Mouse (Mus musculus) kidney, embryonic 16.5 days (tissue): ENCODE measurements at regions not wholly inside any gene's neighbourhood (a gene's known extent, or its start where the extent isn't known, plus 50 kb on each side); places are given as distances from the start of the nearest gene placed in this dataset.
"Not testable (repeated sequence)": the region's sequence is repeated elsewhere in the genome, so short reads cannot be mapped to it uniquely, and the experiment has no call there.

Experiments used
- ATAC-seq: fragments of 200-750 bp; cut with Nextera tagmentation; 2 replicates; pipeline ENCODE4 v1.8.0; 2017; ENCODE audit warnings: moderate TSS enrichment; ENCODE audit not compliant: low FRiP score, low TSS enrichment
- H3K27ac ChIP-seq: fragments of 300-500 bp; sonication (generic); 2 replicates; pipeline ENCODE4 v1.5.1; 2014; ENCODE audit warnings: low read length
- H3K27me3 ChIP-seq: fragments of 300-500 bp; sonication (generic); 2 replicates; pipeline ENCODE4 v1.6.1; 2014; ENCODE audit warnings: low read length, control low read depth, mixed read lengths; ENCODE audit not compliant: insufficient read depth
- H3K36me3 ChIP-seq: fragments of 300-500 bp; sonication (generic); 2 replicates; pipeline ENCODE4 v1.6.1; 2014; ENCODE audit warnings: low read length, control low read depth, mixed read lengths; ENCODE audit not compliant: insufficient read depth
- H3K4me1 ChIP-seq: fragments of 300-500 bp; sonication (generic); 2 replicates; pipeline ENCODE4 v1.6.1; 2014; ENCODE audit warnings: low read length, control low read depth, mixed read lengths; ENCODE audit not compliant: insufficient read depth
- H3K4me2 ChIP-seq: fragments of 300-500 bp; sonication (generic); replicated peaks from 2 replicates; pipeline ENCODE4 v1.6.1; 2014; ENCODE audit warnings: low read depth, low read length
- H3K4me3 ChIP-seq: fragments of 300-500 bp; sonication (generic); 2 replicates; pipeline ENCODE4 v1.5.1; 2014; ENCODE audit warnings: mild to moderate bottlenecking, low read length
- H3K9ac ChIP-seq: fragments of 300-500 bp; sonication (generic); replicated peaks from 2 replicates; pipeline ENCODE4 v1.6.1; 2014; ENCODE audit warnings: low read length
- H3K9me3 ChIP-seq: fragments of 300-500 bp; sonication (generic); 2 replicates; pipeline ENCODE4 v1.6.1; 2016; ENCODE audit warnings: low read length, control low read depth
- WGBS: fragments of 180-500 bp; shearing (Covaris S2); extraction: QIAGEN DNeasy Blood & Tissue Kit; methylation state at CpG from one replicate; pipeline ENCODE4 v1.1.7; 2014; 5-methylcytosine and 5-hydroxymethylcytosine counted together

DNA sequence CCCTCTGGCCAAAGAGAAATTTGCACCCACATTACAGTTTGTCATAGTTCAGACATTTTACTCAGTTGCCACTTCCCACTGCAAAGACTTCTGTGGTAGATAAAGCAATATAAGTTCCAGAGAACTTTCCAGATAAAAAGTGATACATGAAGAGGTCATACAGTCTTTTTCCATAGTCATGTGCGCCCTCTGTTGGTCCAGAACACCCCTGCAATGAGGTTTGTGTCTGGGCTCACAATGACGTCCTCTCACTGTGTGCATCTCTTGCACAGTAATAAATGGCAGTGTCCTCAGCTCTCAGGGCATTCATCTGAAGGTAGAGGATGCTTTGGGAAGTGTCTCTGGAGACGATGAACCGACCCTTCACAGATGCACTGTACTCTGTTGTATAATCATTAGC, 352.4 kb downstream of the Adam6a start:
- no peak for ATAC-seq
- Histone ChIP-seq H3K36me3 (no peaks in the 10 kb centered on the region), H3K27me3 (no peaks in the 10 kb centered on the region), H3K4me1 (no peaks in the 10 kb centered on the region), H3K4me2 (no peak overlapping the region), H3K27ac (no peak overlapping the region), H3K9ac (no peak overlapping the region), H3K9me3 (no peaks in the 10 kb centered on the region), H3K4me3 (no peak overlapping the region)
- 32% methylated on average over 4 of the region's 4 CpGs for WGBS

DNA sequence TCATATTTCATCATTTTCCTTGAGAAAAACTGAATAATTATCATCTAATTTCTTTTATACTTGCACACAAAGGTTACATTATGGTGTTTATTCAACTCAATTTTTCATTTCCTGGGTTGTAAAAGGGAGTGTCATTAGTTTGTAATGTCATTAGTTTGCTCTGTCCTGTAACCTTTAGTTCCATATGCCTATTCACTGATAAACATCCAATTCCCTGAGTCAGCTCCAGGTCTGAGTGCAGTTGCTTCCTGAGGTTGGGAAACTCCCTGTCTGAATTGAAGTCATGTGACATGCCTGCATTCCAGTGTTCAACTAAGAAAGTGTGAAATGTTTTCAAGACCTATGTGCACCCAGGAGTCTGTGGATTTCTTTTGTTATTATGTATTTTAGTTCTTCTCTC, 362.8 kb downstream of the Adam6a start:
- H3K9me3 ChIP-seq, result no peaks in the 10 kb centered on the region
- no peaks in the 10 kb centered on the region for H3K36me3 ChIP-seq
- no peak overlapping the region for H3K4me2 ChIP-seq
- H3K4me3 ChIP-seq, result no peak overlapping the region
- no peaks in the 10 kb centered on the region for H3K27me3 ChIP-seq
- no peak for ATAC-seq
- no peak overlapping the region for H3K27ac ChIP-seq
- no peaks in the 10 kb centered on the region for H3K4me1 ChIP-seq
- no peak overlapping the region for H3K9ac ChIP-seq

DNA sequence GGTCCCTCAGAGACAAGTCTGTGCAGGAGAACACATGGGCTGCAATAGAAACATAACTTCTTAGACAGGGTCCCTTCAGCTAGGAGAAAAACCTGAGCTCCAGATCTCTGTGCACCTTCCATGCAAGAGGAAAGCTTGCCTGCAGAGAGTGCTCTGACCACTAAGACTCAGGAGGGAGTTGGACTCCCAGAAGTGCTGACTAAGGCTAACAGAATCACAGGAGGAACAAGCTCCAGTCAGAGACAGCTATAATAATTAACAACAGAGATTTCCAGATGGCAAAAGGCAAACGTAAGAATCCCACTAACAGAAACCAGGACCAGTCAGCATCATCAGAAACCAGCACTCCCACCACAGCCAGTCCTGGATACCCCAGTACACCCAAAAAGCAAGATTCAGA, 364.0 kb downstream of the Adam6a start:
- Histone ChIP-seq H3K9me3 (no peaks in the 10 kb centered on the region), H3K27ac (no peak overlapping the region), H3K9ac (no peak overlapping the region), H3K4me1 (no peaks in the 10 kb centered on the region), H3K4me3 (no peak overlapping the region), H3K4me2 (no peak overlapping the region), H3K36me3 (no peaks in the 10 kb centered on the region), H3K27me3 (no peaks in the 10 kb centered on the region)
- ATAC-seq, result no peak
- WGBS, result 75% methylated on average over 1 of the region's 1 CpGs

GRCm38 (mm10) chr12:113911770-113912169, 368.1 kb downstream of the Adam6a start:
- H3K9me3 ChIP-seq, result no peaks in the 10 kb centered on the region
- no peak overlapping the region for H3K9ac ChIP-seq
- H3K27ac ChIP-seq, result no peak overlapping the region
- H3K4me1 ChIP-seq, result no peaks in the 10 kb centered on the region
- H3K36me3 ChIP-seq, result no peaks in the 10 kb centered on the region
- H3K4me3 ChIP-seq, result no peak overlapping the region
- no peak for ATAC-seq
- H3K27me3 ChIP-seq, result no peaks in the 10 kb centered on the region
- WGBS, result 43% methylated on average over 3 of the region's 3 CpGs
- H3K4me2 ChIP-seq, result no peak overlapping the region

DNA sequence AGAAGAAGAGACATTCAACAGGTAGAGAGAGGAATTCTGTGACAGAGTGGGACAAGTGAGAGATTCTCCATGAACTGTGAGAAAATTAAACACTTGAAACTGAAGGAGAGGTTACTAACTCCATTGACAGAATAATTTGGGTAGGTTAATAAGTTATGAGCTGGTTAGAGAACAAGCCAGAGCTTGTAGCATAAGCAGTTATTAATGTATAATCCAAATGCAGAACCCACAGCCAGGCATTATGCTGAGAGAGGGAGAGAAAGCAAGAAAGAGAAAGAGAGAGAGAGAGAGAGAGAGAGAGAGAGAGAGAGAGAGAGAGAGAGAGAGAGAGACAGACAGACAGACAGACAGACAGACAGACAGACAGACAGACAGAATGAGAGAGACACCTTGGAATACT, 397.0 kb downstream of the Adam6a start:
- no peaks in the 10 kb centered on the region for H3K9me3 ChIP-seq
- H3K27ac ChIP-seq, result no peak overlapping the region
- no peaks in the 10 kb centered on the region for H3K4me1 ChIP-seq
- no peaks in the 10 kb centered on the region for H3K36me3 ChIP-seq
- ATAC-seq, result no peak
- no peaks in the 10 kb centered on the region for H3K27me3 ChIP-seq
- H3K4me3 ChIP-seq, result no peak overlapping the region
- H3K9ac ChIP-seq, result no peak overlapping the region
- no peak overlapping the region for H3K4me2 ChIP-seq

GRCm38 (mm10) chr12:113943661-113944327, 400.1 kb downstream of the Adam6a start:
- not testable (repeated sequence) for H3K9me3 ChIP-seq, H3K27ac ChIP-seq, H3K4me2 ChIP-seq, H3K36me3 ChIP-seq, H3K4me3 ChIP-seq, H3K27me3 ChIP-seq, ATAC-seq, H3K9ac ChIP-seq, H3K4me1 ChIP-seq
- whole genome bisulfite sequencing, result 56% methylated on average over 1 of the region's 1 CpGs

- H3K4me2 ChIP-seq, H3K4me3 ChIP-seq, H3K4me1 ChIP-seq, H3K9me3 ChIP-seq, H3K27me3 ChIP-seq, ATAC-seq, H3K27ac ChIP-seq, H3K36me3 ChIP-seq, H3K9ac ChIP-seq: not testable (repeated sequence)
- 88% methylated on average over 1 of the region's 1 CpGs for WGBS
These were observed 402.1 kb downstream of the Adam6a start for GRCm38 (mm10) chr12:113945786-113946185.

DNA sequence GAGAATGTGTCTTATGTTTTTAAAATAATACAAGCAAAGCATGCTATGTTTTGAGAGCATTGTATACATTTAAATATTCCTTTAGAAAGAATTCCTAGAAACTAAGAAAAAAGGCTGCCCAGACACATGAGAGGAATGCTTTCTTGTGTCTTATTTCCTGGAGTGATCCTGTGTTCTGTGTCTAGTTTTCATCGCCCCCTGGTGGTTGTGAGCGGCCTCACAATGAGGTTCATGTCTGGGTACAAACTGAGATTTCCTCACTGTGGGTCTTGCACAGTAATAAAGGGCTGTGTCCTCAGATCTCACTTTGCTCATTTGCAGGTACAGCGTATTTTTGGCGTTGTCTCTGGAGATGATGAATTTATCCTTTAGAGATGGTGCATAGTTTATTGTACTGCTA, 404.3 kb downstream of the Adam6a start:
- not testable (repeated sequence) for H3K4me3 ChIP-seq
- WGBS, result 29% methylated on average over 4 of the region's 4 CpGs

DNA sequence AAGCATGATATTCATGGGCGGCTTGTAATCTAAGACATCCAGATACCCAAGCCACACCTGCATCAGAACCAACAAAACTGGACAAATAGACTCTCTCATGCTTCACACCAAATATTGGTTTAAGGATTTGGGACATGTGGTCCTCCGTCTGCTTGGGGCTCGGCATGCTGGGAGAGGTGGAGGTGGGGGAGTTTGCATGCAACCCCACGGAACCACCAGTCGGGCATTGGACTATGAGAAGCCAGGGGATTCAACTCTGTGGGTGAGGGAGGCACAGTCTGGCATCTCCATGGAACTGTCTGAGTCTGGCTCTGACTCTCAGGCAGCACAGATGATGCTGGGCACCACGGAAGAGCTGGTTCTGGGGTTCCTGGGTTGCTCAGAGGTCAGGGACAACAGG, 430.6 kb downstream of the Adam6a start:
- Histone ChIP-seq H3K36me3 (no peaks in the 10 kb centered on the region), H3K4me2 (no peak overlapping the region), H3K4me3 (no peak overlapping the region), H3K27me3 (no peaks in the 10 kb centered on the region), H3K27ac (no peak overlapping the region), H3K9me3 (peaks cover 6% of the 10 kb centered on the region; the same call in 1 of the 2 replicates), H3K9ac (no peak overlapping the region), H3K4me1 (no peaks in the 10 kb centered on the region)
- no peak for ATAC-seq
- WGBS, result 85% methylated on average over 6 of the region's 6 CpGs

More for the DNA sequence above, 404.3 kb downstream of the Adam6a start:
- not testable (repeated sequence) for H3K36me3 ChIP-seq, H3K4me1 ChIP-seq, H3K4me2 ChIP-seq, H3K27ac ChIP-seq, H3K27me3 ChIP-seq, H3K9me3 ChIP-seq, H3K9ac ChIP-seq, ATAC-seq

DNA sequence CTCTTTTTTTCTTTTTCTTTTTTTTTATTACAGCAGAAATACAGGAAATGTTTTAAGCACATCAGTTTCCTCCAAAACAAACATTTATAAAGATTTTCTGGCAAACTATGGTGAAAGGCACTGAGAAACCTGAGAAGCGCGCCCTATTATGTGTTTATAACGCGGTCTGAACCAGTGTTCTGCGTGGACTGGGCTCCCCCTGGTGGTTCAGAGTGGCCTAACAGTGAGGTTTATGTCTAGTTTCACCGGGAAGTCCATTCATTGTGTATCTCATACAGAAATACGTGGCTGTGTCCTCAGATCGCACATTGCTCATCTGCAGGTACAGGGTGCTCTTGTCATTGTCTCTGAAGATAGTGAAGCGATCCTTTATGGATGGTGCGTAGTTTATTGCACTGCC, 437.9 kb downstream of the Adam6a start:
- H3K4me1 ChIP-seq, H3K27me3 ChIP-seq, H3K4me3 ChIP-seq, H3K9me3 ChIP-seq, H3K27ac ChIP-seq, H3K36me3 ChIP-seq, H3K9ac ChIP-seq, ATAC-seq, H3K4me2 ChIP-seq: not testable (repeated sequence)
- WGBS, result 43% methylated on average over 10 of the region's 10 CpGs
